Mouse (Mus musculus): Measurements from ENCODE around the gene Med29.

DNA sequence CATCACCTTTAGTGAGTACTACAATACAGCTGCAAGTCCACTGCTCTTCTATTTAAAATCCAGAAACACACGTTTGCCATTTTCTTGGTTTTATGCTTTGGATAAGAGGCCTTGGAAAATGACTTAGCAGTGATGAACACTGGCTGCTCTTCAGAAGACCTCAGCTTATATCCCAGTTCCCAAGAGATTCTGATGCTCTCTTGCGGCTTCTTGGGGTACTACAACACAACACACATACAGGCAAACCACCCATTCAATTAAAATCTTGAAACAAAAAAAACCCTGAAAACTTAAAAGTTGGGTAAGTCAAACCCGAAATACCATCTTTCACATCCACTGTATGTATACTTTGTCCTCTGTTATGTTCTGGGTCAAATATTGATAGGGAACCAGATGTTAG, 5.5 kb upstream of the Med29 start:
- no peak for TF ChIP-seq MEF2A (IDR thresholded peaks at IDR 0.05; ENCODE audit: extremely low read depth, insufficient replicate concordance, low read depth, low read length, poor library complexity, severe bottlenecking)
- no peak for TF ChIP-seq POLR2A (IDR thresholded peaks at IDR 0.05; ENCODE audit: control insufficient read depth in 1 of 2, insufficient read depth in 1 of 2, low read depth in 1 of 2, low read length in 2 of 2, poor library complexity in 1 of 2)
- TF ChIP-seq CHD2 (IDR thresholded peaks at IDR 0.05; ENCODE audit: low read length), result no peak
- peak in 2 of 3 experiments; percentile 27 to 47; a peak in 4 of 6 replicates for TF ChIP-seq CTCF (IDR thresholded peaks at IDR 0.05 in 2 of 3, conservative IDR thresholded peaks at IDR 0.05 in 1 of 3; ENCODE audit: control insufficient read depth in 1 of 3, insufficient read depth in 1 of 3, low read depth in 2 of 3, low read length in 3 of 3, poor library complexity in 1 of 3, severe bottlenecking in 1 of 3)
- no peak for TF ChIP-seq BHLHE40 (IDR thresholded peaks at IDR 0.05; ENCODE audit: borderline replicate concordance, low read depth, low read length)
- TF ChIP-seq MAX (IDR thresholded peaks at IDR 0.05; ENCODE audit: low read length), result no peak
- no peak for TF ChIP-seq ZKSCAN1 (IDR thresholded peaks at IDR 0.05; ENCODE audit: low read depth, low read length)
- no peak for TF ChIP-seq ETS1 (IDR thresholded peaks at IDR 0.05; ENCODE audit: low read depth, low read length)
- no peak for TF ChIP-seq EP300 (IDR thresholded peaks at IDR 0.05; ENCODE audit: low read depth in 1 of 2, low read length in 2 of 2)
- TF ChIP-seq RAD21 (IDR thresholded peaks at IDR 0.05; ENCODE audit: low read depth, low read length), result peak; percentile 35
- TF ChIP-seq E2F4 (IDR thresholded peaks at IDR 0.05; ENCODE audit: borderline replicate concordance, low read depth, low read length), result no peak
- TF ChIP-seq USF1 (IDR thresholded peaks at IDR 0.05; ENCODE audit: low read depth, low read length), result no peak
